Comparison of ENCODE assay signal across 24 mouse cellular contexts in the genomic region with DNA sequence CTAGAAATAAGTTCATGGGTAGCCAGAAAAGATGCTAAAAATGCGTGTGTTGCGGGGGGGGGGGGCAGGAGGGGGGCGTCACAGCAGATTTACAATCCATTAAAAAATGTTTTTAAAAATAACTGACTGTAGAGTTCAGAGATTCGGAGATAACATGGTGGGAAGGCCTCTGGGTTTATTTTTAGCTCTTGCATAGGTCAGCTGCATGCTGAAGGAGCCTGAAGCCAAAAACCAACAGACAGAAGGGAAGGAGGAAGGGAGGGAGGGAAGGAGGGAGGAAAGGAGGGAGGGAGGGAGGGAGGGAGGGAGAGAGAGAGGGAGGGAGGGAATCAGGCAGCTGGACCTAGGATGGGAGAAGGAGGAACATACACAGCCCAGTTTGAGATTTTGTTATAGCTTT. TPM values are rescaled to one million over a fixed set of nuclear protein-coding genes. Genes with fewer than 3 reads are reported as not detected.
A peak's percentile ranks its signal among the peaks of the same experiment; 100 is the strongest.
DNase-seq lines count a peak whose midpoint lies in the region; ATAC-seq and TF ChIP-seq lines count a peak whose summit lies in the region.
"Had no signal": no experiment of that assay in that cellular context is flagged by ENCODE, and none has a peak within 500 bp of the region (broad histone marks: within the 10 kb centered on the region; RNA-seq: fewer than 3 reads in every experiment).

No protein-coding gene starts in this region.

- H3K27ac ChIP-seq in heart, embryonic 13.5 days (replicated peaks), result no peak overlapping the region
- no peak overlapping the region for H3K27ac ChIP-seq in heart, embryonic 10.5 days
- H3K27ac ChIP-seq in heart, postnatal 0 days (ENCODE audit: low read depth), result no peak overlapping the region
- H3K27ac ChIP-seq in lung, embryonic 16.5 days (ENCODE audit: low read length), result no peak overlapping the region
- H3K27ac ChIP-seq in neural tube, embryonic 15.5 days (replicated peaks), result no peak overlapping the region
- H3K27ac ChIP-seq: embryonic facial prominence, embryonic 13.5 days; forebrain, embryonic 12.5 days; gastrocnemius, adult 2 months; hindbrain, embryonic 10.5 days; hindbrain, embryonic 14.5 days; intestine, embryonic 15.5 days had no signal

- H3K9me3 ChIP-seq in heart, embryonic 13.5 days, result no peaks in the 10 kb centered on the region; the same call in 1 of the 2 replicates
- no peaks in the 10 kb centered on the region for H3K9me3 ChIP-seq in heart, embryonic 10.5 days
- peaks cover 2% of the 10 kb centered on the region; the same call in 1 of the 2 replicates for H3K9me3 ChIP-seq in heart, postnatal 0 days (replicated peaks; ENCODE audit: control insufficient read depth, low read length)
- H3K9me3 ChIP-seq in lung, embryonic 16.5 days (ENCODE audit: control insufficient read depth, low read length), result no peaks in the 10 kb centered on the region
- no peaks in the 10 kb centered on the region for H3K9me3 ChIP-seq in neural tube, embryonic 15.5 days (replicated peaks)
- H3K9me3 ChIP-seq: intestine, embryonic 15.5 days had no signal

- WGBS in heart, embryonic 13.5 days, result 39% methylated on average over 4 of the region's 4 CpGs
- WGBS in heart, embryonic 10.5 days, result 34% methylated on average over 4 of the region's 4 CpGs
- 21% methylated on average over 4 of the region's 4 CpGs for WGBS in heart, postnatal 0 days
- WGBS in lung, embryonic 16.5 days, result 35% methylated on average over 4 of the region's 4 CpGs
- WGBS in lung, adult 2 months, result 39% methylated on average over 4 of the region's 4 CpGs
- 74% methylated on average over 4 of the region's 4 CpGs for WGBS in neural tube, embryonic 15.5 days

- no peak for ATAC-seq in heart, embryonic 13.5 days (ENCODE audit: extremely low read depth, insufficient number of reproducible peaks, low FRiP score, low TSS enrichment)
- no peak for ATAC-seq in heart, postnatal 0 days (ENCODE audit: insufficient read depth, low read depth)
- peak; percentile 36; the same call in 1 of the 2 replicates for ATAC-seq in lung, embryonic 16.5 days (ENCODE audit: low read depth)
- no peak for ATAC-seq in neural tube, embryonic 15.5 days (ENCODE audit: low FRiP score)
- ATAC-seq: activated CD4-positive, CD25-positive, alpha-beta regulatory T cell, adult 4 months; forebrain, embryonic 16.5 days; intestine, embryonic 15.5 days; Patski had no signal

- peak overlapping the region; percentile 32; the same call in 1 of the 2 replicates for H3K4me2 ChIP-seq in heart, embryonic 13.5 days
- peak overlapping the region; percentile 30; the same call in 1 of the 2 replicates for H3K4me2 ChIP-seq in heart, postnatal 0 days (ENCODE audit: low read depth, low read length)
- no peak overlapping the region for H3K4me2 ChIP-seq in lung, embryonic 16.5 days (ENCODE audit: low read depth, low read length)
- H3K4me2 ChIP-seq in neural tube, embryonic 15.5 days, result no peak overlapping the region
- H3K4me2 ChIP-seq: embryonic facial prominence, embryonic 13.5 days; forebrain, embryonic 12.5 days; hindbrain, embryonic 14.5 days; intestine, embryonic 15.5 days had no signal

- no peak for DNase-seq in heart, embryonic 10.5 days (ENCODE audit: low spot score)
- DNase-seq in heart, postnatal 0 days (ENCODE audit: low spot score), result peak; percentile 51
- no peak for DNase-seq in heart, adult 9 months (ENCODE audit: low spot score in 2 of 2)
- DNase-seq in lung, adult 2 months, result no peak
- DNase-seq: adrenal gland, postnatal 14 days; cerebellum, adult 18-20 months; cerebellum, adult 9-11 months; cerebellum, postnatal 36 days; gastrocnemius, adult 2 months; gastrocnemius, postnatal 25 days; heart, postnatal 10 days had no signal

- no peak for TF ChIP-seq EP300 in heart, postnatal 0 days (IDR thresholded peaks at IDR 0.05; ENCODE audit: low read depth)

- no peak for TF ChIP-seq POLR2A in lung, adult 2 months (IDR thresholded peaks at IDR 0.05; ENCODE audit: borderline replicate concordance, extremely low read depth, low read depth, low read length)

- H3K4me1 ChIP-seq in heart, embryonic 13.5 days, result peaks cover 5% of the 10 kb centered on the region; the same call in 1 of the 2 replicates
- H3K4me1 ChIP-seq in heart, embryonic 10.5 days, result 0 out of 2 replicates have a peak, but pooled peaks cover 5% of the 10 kb centered on the region
- no peaks in the 10 kb centered on the region for H3K4me1 ChIP-seq in heart, postnatal 0 days (ENCODE audit: control insufficient read depth, insufficient read depth)
- H3K4me1 ChIP-seq in lung, embryonic 16.5 days (replicated peaks; ENCODE audit: control insufficient read depth, insufficient read depth, low read length), result no peaks in the 10 kb centered on the region
- no peaks in the 10 kb centered on the region for H3K4me1 ChIP-seq in lung, adult 2 months (ENCODE audit: control insufficient read depth, insufficient read depth, low read length)
- H3K4me1 ChIP-seq in neural tube, embryonic 15.5 days, result no peaks in the 10 kb centered on the region
- H3K4me1 ChIP-seq: embryonic facial prominence, embryonic 13.5 days; forebrain, embryonic 12.5 days; hindbrain, embryonic 10.5 days; intestine, embryonic 15.5 days had no signal

- H3K4me3 ChIP-seq in heart, embryonic 13.5 days, result no peak overlapping the region
- no peak overlapping the region for H3K4me3 ChIP-seq in heart, embryonic 10.5 days
- no peak overlapping the region for H3K4me3 ChIP-seq in heart, postnatal 0 days (ENCODE audit: low read depth, low read length)
- H3K4me3 ChIP-seq in lung, embryonic 16.5 days (ENCODE audit: low read length), result no peak overlapping the region
- H3K4me3 ChIP-seq in lung, adult 2 months (replicated peaks; ENCODE audit: extremely low read depth, low read depth, low read length), result no peak overlapping the region
- no peak overlapping the region for H3K4me3 ChIP-seq in neural tube, embryonic 15.5 days (replicated peaks)
- H3K4me3 ChIP-seq: embryonic facial prominence, embryonic 13.5 days; forebrain, embryonic 12.5 days; gastrocnemius, adult 2 months; hindbrain, embryonic 10.5 days; intestine, embryonic 15.5 days had no signal

- H3K36me3 ChIP-seq in heart, embryonic 13.5 days, result no peaks in the 10 kb centered on the region
- H3K36me3 ChIP-seq in heart, embryonic 10.5 days, result no peaks in the 10 kb centered on the region
- no peaks in the 10 kb centered on the region for H3K36me3 ChIP-seq in heart, postnatal 0 days (replicated peaks; ENCODE audit: control insufficient read depth, insufficient read depth, low read length)
- no peaks in the 10 kb centered on the region for H3K36me3 ChIP-seq in lung, embryonic 16.5 days (ENCODE audit: control insufficient read depth, insufficient read depth, low read length)
- no peaks in the 10 kb centered on the region for H3K36me3 ChIP-seq in neural tube, embryonic 15.5 days
- H3K36me3 ChIP-seq: embryonic facial prominence, embryonic 13.5 days; forebrain, embryonic 12.5 days; hindbrain, embryonic 10.5 days; intestine, embryonic 15.5 days had no signal

- H3K27me3 ChIP-seq in heart, embryonic 13.5 days (replicated peaks), result no peaks in the 10 kb centered on the region
- no peaks in the 10 kb centered on the region for H3K27me3 ChIP-seq in heart, embryonic 10.5 days (ENCODE audit: insufficient read depth, poor library complexity, severe bottlenecking)
- H3K27me3 ChIP-seq in heart, postnatal 0 days (ENCODE audit: control insufficient read depth, insufficient read depth, low read length), result no peaks in the 10 kb centered on the region
- H3K27me3 ChIP-seq in lung, embryonic 16.5 days (ENCODE audit: control insufficient read depth, insufficient read depth, low read depth, low read length), result no peaks in the 10 kb centered on the region; the same call in 1 of the 2 replicates
- no peaks in the 10 kb centered on the region for H3K27me3 ChIP-seq in neural tube, embryonic 15.5 days (replicated peaks)
- H3K27me3 ChIP-seq: CH12.LX; embryonic facial prominence, embryonic 13.5 days; forebrain, embryonic 12.5 days; intestine, embryonic 15.5 days had no signal

- no peak overlapping the region for H3K9ac ChIP-seq in heart, embryonic 13.5 days
- no peak overlapping the region for H3K9ac ChIP-seq in heart, postnatal 0 days (replicated peaks; ENCODE audit: low read depth, low read length)
- H3K9ac ChIP-seq in lung, embryonic 16.5 days (ENCODE audit: low read length), result no peak overlapping the region
- H3K9ac ChIP-seq in neural tube, embryonic 15.5 days (replicated peaks), result no peak overlapping the region
- H3K9ac ChIP-seq: embryonic facial prominence, embryonic 13.5 days; forebrain, embryonic 12.5 days; hindbrain, embryonic 14.5 days; intestine, embryonic 15.5 days had no signal

- no peak for TF ChIP-seq CTCF in heart, postnatal 0 days (IDR thresholded peaks at IDR 0.05; ENCODE audit: low read depth)
- TF ChIP-seq CTCF in lung, adult 2 months (IDR thresholded peaks at IDR 0.05; ENCODE audit: insufficient read depth, low read length), result no peak

RNA-seq across cellular contexts. Expression of gene Shc3, which starts 18.8 kb away (rescaled TPM):
- polyA plus RNA-seq in heart, embryonic 13.5 days (2015; fragmentation: Nextera tagmentation; extraction: Ambion mirVana), result 0.13 and 0.15 TPM in 2 replicates
- 0.15 and 0.30 TPM in 2 replicates for polyA plus RNA-seq in heart, embryonic 10.5 days (2016; fragmentation: Nextera tagmentation; extraction: Ambion mirVana)
- 2.1 and 3.0 TPM in 2 replicates for total RNA-seq in heart, postnatal 0 days (2014; rRNA removed; ENCODE audit: low replicate concordance)
- 0.12 and 0.16 TPM in 2 replicates for polyA plus RNA-seq in heart, postnatal 0 days (2015; fragmentation: Nextera tagmentation; extraction: Ambion mirVana)
- polyA plus RNA-seq in lung, embryonic 16.5 days (2015; fragmentation: Nextera tagmentation; extraction: Ambion mirVana), result not detected in 2 replicates
- polyA plus RNA-seq in lung, adult 2 months (2012; rRNA removed), result 0.22 and 0.45 TPM in 2 replicates
- polyA plus RNA-seq in neural tube, embryonic 15.5 days (2015; fragmentation: Nextera tagmentation; extraction: Ambion mirVana), result 7.0 and 7.5 TPM in 2 replicates
- total RNA-seq: granulocyte monocyte progenitor cell, adult 5-6 weeks had no signal
- polyA plus RNA-seq: activated CD4-positive, CD25-positive, alpha-beta regulatory T cell, adult 4 months had no signal

RNA-seq across cellular contexts. Expression of gene Cks2, which starts 57.0 kb away (rescaled TPM):
- 272 and 303 TPM in 2 replicates for polyA plus RNA-seq in heart, embryonic 13.5 days (2015; fragmentation: Nextera tagmentation; extraction: Ambion mirVana)
- polyA plus RNA-seq in heart, embryonic 10.5 days (2016; fragmentation: Nextera tagmentation; extraction: Ambion mirVana), result 248 and 312 TPM in 2 replicates
- total RNA-seq in heart, postnatal 0 days (2014; rRNA removed; ENCODE audit: low replicate concordance), result 199 and 228 TPM in 2 replicates
- 101 and 105 TPM in 2 replicates for polyA plus RNA-seq in heart, postnatal 0 days (2015; fragmentation: Nextera tagmentation; extraction: Ambion mirVana)
- polyA plus RNA-seq in lung, embryonic 16.5 days (2015; fragmentation: Nextera tagmentation; extraction: Ambion mirVana), result 350 and 356 TPM in 2 replicates
- polyA plus RNA-seq in lung, adult 2 months (2012; rRNA removed), result 4.7 and 4.8 TPM in 2 replicates
- 40.0 and 92.6 TPM in 2 replicates for polyA plus RNA-seq in neural tube, embryonic 15.5 days (2015; fragmentation: Nextera tagmentation; extraction: Ambion mirVana)
- total RNA-seq: gastrocnemius, adult 2 months had no signal

Comparison
In these comparisons a context has a peak if more than half of its experiments do, and no peak if none do; other contexts are left out.
1. H3K4me2 ChIP-seq: peak in heart, embryonic 13.5 days (single experiment) and heart, postnatal 0 days (single experiment); none in lung, embryonic 16.5 days (single experiment) and neural tube, embryonic 15.5 days (single experiment).